Mouse (Mus musculus): ENCODE measurements around the gene Uchl1. TPM values are rescaled to one million over a fixed set of nuclear protein-coding genes. Genes with fewer than 3 reads are reported as not detected.

Gene Uchl1
- total and polyA plus RNA-seq, 3 experiments = 0.33 TPM; not detected in 2

GRCm38 (mm10) chr5:66654220-66654619 is 21.7 kb upstream of the Uchl1 start:
- H3K9me3 ChIP-seq (replicated peaks) = peaks cover 33% of the 10 kb centered on the region
- no peaks in the 10 kb centered on the region for H3K4me1 ChIP-seq (ENCODE audit: insufficient read depth, low read depth, low read length)
- ATAC-seq (ENCODE audit: extremely low read depth, insufficient number of reproducible peaks, low FRiP score, poor library complexity, severe bottlenecking) (no peak), DNase-seq (ENCODE audit: low spot score) (no peak)
- no peak overlapping the region for H3K4me3 ChIP-seq (ENCODE audit: low read depth, low read length)
- H3K27me3 ChIP-seq (ENCODE audit: insufficient read depth, low read length) = no peaks in the 10 kb centered on the region
- no peak for TF ChIP-seq TAL1 (conservative IDR thresholded peaks at IDR 0.05; ENCODE audit: low read depth, low read length)
- TF ChIP-seq GATA1 (IDR thresholded peaks at IDR 0.05; ENCODE audit: borderline replicate concordance, low read length) = no peak
- no peak for TF ChIP-seq CTCF (IDR thresholded peaks at IDR 0.05; ENCODE audit: low read depth, low read length)
- no peak for TF ChIP-seq POLR2AphosphoS5 (IDR thresholded peaks at IDR 0.05; ENCODE audit: insufficient replicate concordance, low read depth, low read length)
- TF ChIP-seq GATA2 (IDR thresholded peaks at IDR 0.05; ENCODE audit: borderline replicate concordance, low read depth, low read length) = no peak
- H3K36me3 ChIP-seq (replicated peaks) = no peaks in the 10 kb centered on the region

- TF ChIP-seq POLR2AphosphoS5 (IDR thresholded peaks at IDR 0.05; ENCODE audit: insufficient replicate concordance, low read depth, low read length) = no peak
- TF ChIP-seq GATA2 (IDR thresholded peaks at IDR 0.05; ENCODE audit: borderline replicate concordance, low read depth, low read length) = no peak
- no peak for TF ChIP-seq TAL1 (conservative IDR thresholded peaks at IDR 0.05; ENCODE audit: low read depth, low read length)
- no peak for TF ChIP-seq CTCF (IDR thresholded peaks at IDR 0.05; ENCODE audit: low read depth, low read length)
- ATAC-seq (ENCODE audit: extremely low read depth, insufficient number of reproducible peaks, low FRiP score, poor library complexity, severe bottlenecking) (no peak), DNase-seq (ENCODE audit: low spot score) (no peak)
- peaks cover 43% of the 10 kb centered on the region for H3K9me3 ChIP-seq (replicated peaks)
- H3K4me1 ChIP-seq (ENCODE audit: insufficient read depth, low read depth, low read length) = no peaks in the 10 kb centered on the region
- H3K4me3 ChIP-seq (ENCODE audit: low read depth, low read length) = no peak overlapping the region
- H3K36me3 ChIP-seq (replicated peaks) = no peaks in the 10 kb centered on the region
- no peaks in the 10 kb centered on the region for H3K27me3 ChIP-seq (ENCODE audit: insufficient read depth, low read length)
Measured at GRCm38 (mm10) chr5:66675189-66675890, 551 bp upstream of the Uchl1 start.

- Histone ChIP-seq H3K27me3 (ENCODE audit: insufficient read depth, low read length) (no peaks in the 10 kb centered on the region), H3K36me3 (replicated peaks) (no peaks in the 10 kb centered on the region), H3K4me3 (ENCODE audit: low read depth, low read length) (peak overlapping the region; percentile 30; the same call in 1 of the 2 replicates), H3K4me1 (ENCODE audit: insufficient read depth, low read depth, low read length) (no peaks in the 10 kb centered on the region), H3K9me3 (replicated peaks) (peaks cover 48% of the 10 kb centered on the region)
- ATAC-seq (ENCODE audit: extremely low read depth, insufficient number of reproducible peaks, low FRiP score, poor library complexity, severe bottlenecking) = no peak
- DNase-seq (ENCODE audit: low spot score) = no peak
- TF ChIP-seq CTCF (IDR thresholded peaks at IDR 0.05; ENCODE audit: low read depth, low read length) (no peak), TAL1 (conservative IDR thresholded peaks at IDR 0.05; ENCODE audit: low read depth, low read length) (no peak), GATA1 (IDR thresholded peaks at IDR 0.05; ENCODE audit: borderline replicate concordance, low read length) (no peak), POLR2AphosphoS5 (IDR thresholded peaks at IDR 0.05; ENCODE audit: insufficient replicate concordance, low read depth, low read length) (no peak), GATA2 (IDR thresholded peaks at IDR 0.05; ENCODE audit: borderline replicate concordance, low read depth, low read length) (no peak)
Measured at GRCm38 (mm10) chr5:66676457-66677117, 696 bp downstream of the Uchl1 start.

- DNase-seq (ENCODE audit: low spot score) = no peak
Measured at GRCm38 (mm10) chr5:66677411-66678345, 1.8 kb downstream of the Uchl1 start.

GRCm38 (mm10) chr5:66679222-66679621 is 3.3 kb downstream of the Uchl1 start:
- no peaks in the 10 kb centered on the region for H3K27me3 ChIP-seq (ENCODE audit: insufficient read depth, low read length)
- peaks cover 66% of the 10 kb centered on the region for H3K9me3 ChIP-seq (replicated peaks)
- H3K4me3 ChIP-seq (ENCODE audit: low read depth, low read length) = no peak overlapping the region
- no peak for TF ChIP-seq POLR2AphosphoS5 (IDR thresholded peaks at IDR 0.05; ENCODE audit: insufficient replicate concordance, low read depth, low read length)
- TF ChIP-seq CTCF (IDR thresholded peaks at IDR 0.05; ENCODE audit: low read depth, low read length) = no peak
- no peaks in the 10 kb centered on the region for H3K4me1 ChIP-seq (ENCODE audit: insufficient read depth, low read depth, low read length)
- no peaks in the 10 kb centered on the region for H3K36me3 ChIP-seq (replicated peaks)
- no peak for ATAC-seq (ENCODE audit: extremely low read depth, insufficient number of reproducible peaks, low FRiP score, poor library complexity, severe bottlenecking)
- no peak for DNase-seq (ENCODE audit: low spot score)

More at GRCm38 (mm10) chr5:66677411-66678345, 1.8 kb downstream of the Uchl1 start:
- Histone ChIP-seq H3K9me3 (replicated peaks) (peaks cover 59% of the 10 kb centered on the region), H3K27me3 (ENCODE audit: insufficient read depth, low read length) (no peaks in the 10 kb centered on the region), H3K36me3 (replicated peaks) (no peaks in the 10 kb centered on the region), H3K4me1 (ENCODE audit: insufficient read depth, low read depth, low read length) (no peaks in the 10 kb centered on the region), H3K4me3 (ENCODE audit: low read depth, low read length) (no peak overlapping the region)
- TF ChIP-seq GATA1 (IDR thresholded peaks at IDR 0.05; ENCODE audit: borderline replicate concordance, low read length) (no peak), TAL1 (conservative IDR thresholded peaks at IDR 0.05; ENCODE audit: low read depth, low read length) (no peak), POLR2AphosphoS5 (IDR thresholded peaks at IDR 0.05; ENCODE audit: insufficient replicate concordance, low read depth, low read length) (no peak), GATA2 (IDR thresholded peaks at IDR 0.05; ENCODE audit: borderline replicate concordance, low read depth, low read length) (no peak), CTCF (IDR thresholded peaks at IDR 0.05; ENCODE audit: low read depth, low read length) (no peak)
- ATAC-seq (ENCODE audit: extremely low read depth, insufficient number of reproducible peaks, low FRiP score, poor library complexity, severe bottlenecking) = no peak

- Histone ChIP-seq H3K4me1 (ENCODE audit: insufficient read depth, low read depth, low read length) (no peaks in the 10 kb centered on the region), H3K36me3 (replicated peaks) (no peaks in the 10 kb centered on the region), H3K27me3 (ENCODE audit: insufficient read depth, low read length) (no peaks in the 10 kb centered on the region), H3K9me3 (replicated peaks) (peaks cover 67% of the 10 kb centered on the region), H3K4me3 (ENCODE audit: low read depth, low read length) (no peak overlapping the region)
- DNase-seq (ENCODE audit: low spot score) = no peak
- no peak for TF ChIP-seq GATA1 (IDR thresholded peaks at IDR 0.05; ENCODE audit: borderline replicate concordance, low read length)
- no peak for TF ChIP-seq GATA2 (IDR thresholded peaks at IDR 0.05; ENCODE audit: borderline replicate concordance, low read depth, low read length)
- no peak for TF ChIP-seq TAL1 (conservative IDR thresholded peaks at IDR 0.05; ENCODE audit: low read depth, low read length)
- TF ChIP-seq POLR2AphosphoS5 (IDR thresholded peaks at IDR 0.05; ENCODE audit: insufficient replicate concordance, low read depth, low read length) = no peak
- TF ChIP-seq CTCF (IDR thresholded peaks at IDR 0.05; ENCODE audit: low read depth, low read length) = no peak
- no peak for ATAC-seq (ENCODE audit: extremely low read depth, insufficient number of reproducible peaks, low FRiP score, poor library complexity, severe bottlenecking)
Measured at GRCm38 (mm10) chr5:66685930-66686329, 10.0 kb downstream of the Uchl1 start.
